Mouse (Mus musculus): ENCODE results near the gene Epb41l5. TPM values are rescaled to one million over a fixed set of nuclear protein-coding genes. Genes with fewer than 3 reads are reported as not detected.

Epb41l5 gene
- 1.5 TPM for total RNA-seq (2023)

GRCm38 (mm10) chr1:119648205-119649111, at the start of gene Epb41l5:
Epb41l5 (minus strand) TSS chr1:119649000.

GRCm38 (mm10) chr1:119525689-119526591, 122.9 kb downstream of the Epb41l5 start, which contains the start of gene Tmem185b:
Tmem185b (plus strand) TSS chr1:119526160.

GRCm38 (mm10) chr1:119504260-119505062, 144.3 kb downstream of the Epb41l5 start, which contains the start of gene Ralb:
Ralb (minus strand) TSS chr1:119504794.

Other genes with a start within 250 kb of the Epb41l5 start
- gene Inhbb, start 226.8 kb downstream of the Epb41l5 start, total RNA-seq (2023): not detected
- gene Ralb, start 144.2 kb downstream of the Epb41l5 start, total RNA-seq (2023): 6.3 TPM
- 29.9 TPM for gene Tmem185b, start 122.8 kb downstream of the Epb41l5 start, total RNA-seq (2023)
- gene Ptpn4, start 188.6 kb upstream of the Epb41l5 start, total RNA-seq (2023): 34.9 TPM

All from CD8-positive naive resting alpha-beta T cell, adult 57 days (primary cell).